Mouse (Mus musculus) bone marrow macrophage, adult 2 months (primary cell): ENCODE measurements around the gene Zfp94.

Experiments used
- CTCF ChIP-seq: IDR thresholded peaks from 2 replicates; pipeline ENCODE4 v1.5.1; 2012; ENCODE audit warnings: low read depth, mild to moderate bottlenecking, low read length, moderate library complexity
- POLR2A ChIP-seq: IDR thresholded peaks from 2 replicates; pipeline ENCODE4 v1.6.1; 2012; ENCODE audit warnings: mild to moderate bottlenecking, low read depth, low read length, borderline replicate concordance

- no peak for TF ChIP-seq POLR2A
- no peak for TF ChIP-seq CTCF
These were observed 18.9 kb downstream of the Zfp94 start for GRCm38 (mm10) chr7:24297361-24298095.
